Mouse (Mus musculus) cerebellum, adult 18-20 months (tissue): ENCODE results near the gene Klhl12.
"Not testable (repeated sequence)": the region's sequence is repeated elsewhere in the genome, so short reads cannot be mapped to it uniquely, and the experiment has no call there.

Experiments used
- DNase-seq, 2 experiments: peaks; one replicate each; pipeline ENCODE4 v3.0.0; 2021

The Klhl12 gene

DNA sequence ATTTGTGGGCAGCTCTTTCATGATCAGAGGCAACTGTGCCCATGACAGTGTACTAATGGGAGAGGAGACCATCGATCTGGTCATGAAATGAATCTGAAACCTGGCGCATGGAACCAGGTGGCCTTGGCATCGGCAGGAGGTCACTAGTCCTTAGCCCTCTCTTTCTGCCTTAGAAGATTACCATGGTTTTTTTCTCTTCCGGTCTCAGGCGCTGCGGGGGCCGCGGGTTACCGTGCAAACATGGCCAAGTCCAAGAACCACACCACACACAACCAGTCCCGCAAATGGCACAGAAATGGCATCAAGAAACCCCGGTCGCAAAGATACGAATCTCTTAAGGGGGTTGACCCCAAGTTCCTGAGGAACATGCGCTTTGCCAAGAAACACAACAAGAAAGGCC, 62.5 kb downstream of the Klhl12 start:
- not testable (repeated sequence) for DNase-seq

DNA sequence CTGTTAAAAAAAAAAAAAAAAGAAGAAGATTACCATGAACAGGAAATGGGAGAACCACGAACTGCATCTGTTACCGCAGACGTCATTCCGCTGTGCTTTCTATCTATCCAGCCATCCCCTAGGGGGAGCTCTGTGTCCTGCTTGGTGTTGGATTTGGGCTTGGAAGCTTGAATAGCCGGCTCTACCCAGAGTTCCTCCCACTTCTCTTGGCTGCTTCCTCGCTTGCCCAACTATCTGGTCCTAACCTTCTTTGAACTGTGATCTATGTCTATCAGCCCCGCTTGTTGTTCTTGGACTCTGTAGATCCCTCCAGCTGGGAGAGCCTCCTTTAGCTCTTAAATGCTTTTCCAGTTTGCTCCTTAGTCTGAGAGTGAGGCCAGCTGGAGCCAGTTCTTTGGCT, 63.3 kb downstream of the Klhl12 start:
- DNase-seq = peak; percentile 85 to 88

DNA sequence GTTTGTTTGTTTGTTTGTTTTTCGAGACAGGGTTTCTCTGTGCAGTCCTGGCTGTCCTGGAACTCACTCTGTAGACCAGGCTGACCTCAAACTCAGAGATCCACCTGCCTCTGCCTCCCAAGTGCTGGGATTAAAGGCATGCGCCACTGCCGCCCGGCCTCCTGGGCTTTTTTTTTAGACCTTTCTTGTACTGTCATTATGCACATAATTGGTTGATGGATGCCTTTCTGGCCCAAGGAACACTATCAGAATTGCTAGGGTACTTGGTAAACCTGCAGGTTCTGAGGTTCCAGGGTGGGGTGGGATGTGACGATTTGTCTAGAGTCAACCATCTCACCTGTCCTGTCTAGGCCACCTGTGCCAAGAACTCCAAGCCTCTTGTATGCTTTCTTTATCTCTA, 63.9 kb downstream of the Klhl12 start:
- not testable (repeated sequence) for DNase-seq

DNA sequence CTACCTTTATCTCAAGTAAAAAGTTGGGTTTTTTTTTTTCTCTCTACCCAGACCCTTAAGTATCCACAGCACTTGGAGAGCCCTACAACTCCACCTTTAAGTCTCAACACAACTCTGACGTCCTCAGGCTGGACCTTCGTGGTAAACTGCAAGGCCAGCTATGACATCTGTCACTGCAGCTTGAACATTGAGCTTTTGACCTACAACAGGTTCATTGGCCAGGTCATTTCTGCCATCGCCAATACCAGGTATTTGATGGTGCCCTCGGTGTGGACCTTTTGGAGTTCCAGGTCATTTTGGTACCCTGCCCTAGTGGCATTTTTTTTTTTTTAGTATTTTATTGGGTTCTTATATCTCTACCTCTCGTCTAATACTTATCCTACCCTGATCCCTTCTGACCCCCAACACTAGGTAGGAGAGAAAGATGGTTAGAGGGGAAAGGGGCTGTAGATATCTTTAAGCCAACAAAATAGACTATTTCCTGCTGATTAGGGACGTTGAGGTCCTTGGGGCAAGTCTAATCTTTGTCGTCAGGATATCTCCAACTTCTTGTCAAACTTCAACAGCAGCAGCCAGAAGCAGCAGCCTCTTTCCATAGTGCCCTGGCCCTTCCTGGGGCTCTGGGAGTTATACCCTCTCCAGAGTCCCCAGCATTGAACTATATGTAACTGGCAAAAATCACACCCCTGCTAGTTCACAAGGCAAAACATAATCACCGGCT, 64.8 kb downstream of the Klhl12 start:
- no peak for DNase-seq

DNA sequence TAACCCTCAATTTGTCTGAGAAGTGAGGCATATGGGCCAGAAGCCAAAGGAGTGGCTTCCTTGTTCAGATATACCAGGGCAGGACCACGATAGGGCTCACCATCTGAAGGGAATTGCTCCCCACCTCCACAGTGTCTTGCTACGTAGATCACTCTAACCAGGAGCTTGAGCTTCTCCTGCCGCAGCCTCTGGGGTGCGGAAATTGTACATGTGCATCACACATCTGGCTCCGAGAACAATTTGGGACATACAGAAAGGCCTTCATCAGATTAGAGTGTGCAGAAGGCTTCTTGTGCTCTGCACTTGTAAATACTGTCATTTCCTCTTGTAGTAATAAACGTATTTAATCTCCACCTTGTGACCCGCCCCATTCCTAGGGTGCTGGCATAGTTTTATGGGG, 65.8 kb downstream of the Klhl12 start:
- no peak for DNase-seq

DNA sequence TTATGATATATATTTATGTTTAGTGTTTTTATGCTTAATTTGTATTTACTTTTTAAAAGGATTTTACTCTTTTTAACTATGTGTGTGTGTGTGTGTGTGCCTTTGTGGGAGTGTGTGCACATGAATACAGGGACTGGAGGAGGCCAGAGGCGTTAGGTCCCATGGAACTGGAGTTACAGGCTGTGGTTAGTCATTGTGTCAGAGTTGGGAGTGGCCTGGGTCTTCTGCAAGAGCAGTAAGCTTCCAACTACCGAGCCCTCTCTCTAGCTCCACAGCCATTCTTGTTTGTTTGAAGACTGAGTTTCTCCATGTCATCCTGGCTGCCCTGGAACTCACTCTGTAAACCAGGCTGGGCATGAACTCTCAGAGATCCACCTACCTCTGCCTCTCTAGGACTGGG, 67.0 kb downstream of the Klhl12 start:
- DNase-seq = no peak

DNA sequence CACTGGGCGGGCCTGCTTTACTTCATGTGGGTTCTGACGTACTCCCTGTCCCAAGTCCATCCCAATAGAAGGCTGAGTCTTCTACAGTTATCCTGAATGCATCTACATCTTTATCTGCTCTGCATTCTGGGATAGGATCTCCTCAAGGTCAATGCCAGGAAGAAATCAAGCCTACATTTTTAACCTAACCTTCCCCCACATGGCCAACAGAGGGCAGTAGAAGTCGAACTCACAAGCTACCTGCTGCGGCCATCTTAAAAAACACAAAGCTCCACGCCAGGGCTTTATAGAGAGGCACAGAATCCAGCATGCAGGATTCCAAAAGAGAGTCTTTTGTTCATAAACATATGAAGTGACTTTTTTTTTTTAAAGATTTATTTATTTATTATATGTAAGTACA, 69.1 kb downstream of the Klhl12 start:
- no peak for DNase-seq

DNA sequence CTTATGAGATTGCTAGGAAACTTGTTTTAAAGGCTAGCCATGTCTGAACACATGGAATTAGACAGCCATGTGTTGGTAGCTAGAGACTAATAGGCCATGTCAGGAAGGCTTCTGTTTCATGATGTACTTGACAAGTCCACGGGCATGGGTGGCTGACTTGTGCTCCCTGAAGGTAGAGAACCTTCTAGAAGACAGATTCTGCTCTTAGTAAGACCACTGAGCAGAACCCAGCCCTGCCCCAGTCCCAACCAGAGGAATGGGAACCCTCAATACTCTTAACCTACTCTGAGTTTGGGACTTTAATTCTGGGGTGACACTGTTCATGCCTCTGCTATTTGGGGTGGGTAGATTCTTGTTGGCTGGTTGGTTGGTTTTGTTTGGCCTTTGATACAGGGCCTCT, 69.7 kb downstream of the Klhl12 start:
- DNase-seq = no peak

DNA sequence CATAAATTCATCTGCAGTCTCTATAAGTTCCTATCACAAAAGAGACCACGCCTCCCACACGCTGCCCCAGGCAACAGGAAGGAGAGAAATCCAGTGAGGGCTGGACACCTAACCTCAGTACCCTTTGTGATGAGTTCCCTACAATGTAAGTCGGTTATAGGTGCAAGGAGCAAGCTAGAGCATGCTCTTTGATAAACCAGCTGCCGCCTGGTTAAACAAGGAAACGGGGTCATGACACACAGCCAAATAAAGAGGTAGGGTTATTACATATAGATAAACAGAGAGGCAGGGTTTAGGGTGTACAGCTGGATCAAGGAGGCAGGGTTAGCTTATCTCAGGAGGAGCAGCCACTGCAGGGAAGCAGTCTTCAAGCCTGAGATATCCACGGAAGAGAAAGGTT, 71.4 kb downstream of the Klhl12 start:
- DNase-seq = no peak

DNA sequence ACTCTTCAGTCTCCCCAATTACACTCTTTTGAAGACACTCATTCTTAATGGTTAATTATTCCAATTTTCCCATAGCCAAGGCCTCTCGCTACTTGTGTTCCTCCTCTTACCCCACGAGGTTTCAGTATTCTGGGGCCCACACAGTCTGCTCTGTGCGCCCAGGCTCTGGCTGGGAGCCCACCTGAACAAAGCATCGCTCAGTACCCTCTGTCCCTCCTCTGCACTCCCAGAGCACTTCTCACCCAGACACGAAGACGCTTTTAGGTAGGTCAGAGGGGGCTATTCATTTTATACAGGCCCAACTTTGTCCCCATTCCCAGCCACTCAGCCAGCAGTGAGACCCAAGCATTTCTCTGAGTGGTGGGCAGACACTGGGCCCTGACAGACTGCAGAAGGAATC, 75.3 kb downstream of the Klhl12 start:
- no peak for DNase-seq

DNA sequence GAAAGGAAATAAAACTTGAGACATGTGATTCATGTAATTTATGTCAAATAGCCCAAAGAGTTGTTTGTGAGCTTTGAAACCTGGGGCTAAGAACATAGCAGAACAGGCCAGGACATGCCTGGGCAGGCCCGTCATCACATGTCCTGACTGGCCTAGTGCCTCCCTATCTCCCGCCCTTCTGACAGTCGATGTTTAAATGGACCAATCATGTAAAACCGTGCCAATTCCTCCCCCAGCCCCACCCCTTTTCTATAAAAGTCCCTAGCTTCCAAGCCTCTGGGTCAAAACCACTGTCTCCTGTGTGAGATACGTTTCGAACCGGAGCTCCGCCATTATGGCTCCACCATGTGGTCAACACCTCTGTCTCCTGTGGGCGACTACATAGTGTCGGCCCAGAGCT, 78.4 kb downstream of the Klhl12 start:
- not testable (repeated sequence) for DNase-seq

DNA sequence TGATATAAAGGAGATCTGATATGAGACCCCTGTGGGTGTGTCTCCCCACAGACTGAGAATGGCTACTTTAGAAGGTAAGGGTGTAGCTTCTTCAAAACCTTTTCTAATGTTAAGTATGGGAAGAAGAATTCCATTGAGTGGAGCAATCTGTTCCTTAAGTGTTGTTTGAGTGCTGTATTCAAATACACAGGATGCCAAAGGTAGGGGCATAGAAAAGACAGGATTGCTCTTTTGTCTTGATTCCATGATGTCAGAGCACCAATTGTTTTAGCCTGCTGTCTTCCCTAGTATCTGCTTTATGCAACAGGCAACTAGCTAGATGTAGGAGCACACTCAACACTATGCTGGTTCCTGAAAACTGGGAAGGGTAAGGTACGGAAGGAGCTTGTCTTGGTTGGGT, 79.7 kb downstream of the Klhl12 start:
- no peak for DNase-seq

DNA sequence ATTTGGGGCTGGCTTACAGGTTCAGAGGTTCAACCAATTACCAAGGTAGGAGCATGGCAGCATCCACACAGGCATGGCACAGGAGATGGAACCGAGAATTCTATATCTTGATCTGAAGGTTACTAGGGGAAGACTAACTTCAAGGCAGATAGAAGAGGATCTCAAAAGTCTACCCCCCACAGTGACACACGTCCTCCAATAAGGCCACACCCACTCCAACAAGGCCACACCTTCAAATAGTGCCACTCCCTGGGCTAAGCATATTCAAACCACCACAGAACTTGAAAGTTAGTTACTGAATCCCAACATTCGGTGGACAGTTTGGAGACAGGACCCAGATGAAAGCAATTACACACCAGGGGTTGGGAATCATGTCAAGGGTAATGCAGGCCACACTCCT, 80.2 kb downstream of the Klhl12 start:
- DNase-seq = no peak

DNA sequence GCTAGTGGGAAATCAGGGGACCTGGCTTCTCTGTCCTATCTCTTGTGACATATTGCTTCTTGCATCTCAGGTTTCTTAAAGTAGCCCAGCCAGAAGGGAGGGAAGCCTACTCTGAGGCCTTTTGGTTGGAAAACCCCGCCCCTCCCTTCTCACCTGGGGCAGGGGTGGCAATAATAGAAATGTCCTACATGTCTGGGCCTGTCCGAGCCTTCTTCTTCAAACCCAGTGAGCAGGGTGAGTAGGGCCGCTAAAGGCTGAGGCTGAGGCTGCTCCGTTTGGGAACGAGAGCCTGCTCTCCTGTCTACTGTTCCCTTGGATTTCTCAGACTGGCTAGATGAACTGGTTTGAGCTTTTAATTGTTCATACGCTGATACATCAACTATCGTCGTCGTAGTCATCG, 85.3 kb downstream of the Klhl12 start:
- no peak for DNase-seq
